Mouse (Mus musculus) testis, postnatal 14 days (tissue): ENCODE results near the gene Stpg4.

Source experiments
- DNase-seq: peaks from one replicate; pipeline ENCODE4 v3.0.0; 2021; ENCODE audit warnings: low spot score

Stpg4 gene

DNA sequence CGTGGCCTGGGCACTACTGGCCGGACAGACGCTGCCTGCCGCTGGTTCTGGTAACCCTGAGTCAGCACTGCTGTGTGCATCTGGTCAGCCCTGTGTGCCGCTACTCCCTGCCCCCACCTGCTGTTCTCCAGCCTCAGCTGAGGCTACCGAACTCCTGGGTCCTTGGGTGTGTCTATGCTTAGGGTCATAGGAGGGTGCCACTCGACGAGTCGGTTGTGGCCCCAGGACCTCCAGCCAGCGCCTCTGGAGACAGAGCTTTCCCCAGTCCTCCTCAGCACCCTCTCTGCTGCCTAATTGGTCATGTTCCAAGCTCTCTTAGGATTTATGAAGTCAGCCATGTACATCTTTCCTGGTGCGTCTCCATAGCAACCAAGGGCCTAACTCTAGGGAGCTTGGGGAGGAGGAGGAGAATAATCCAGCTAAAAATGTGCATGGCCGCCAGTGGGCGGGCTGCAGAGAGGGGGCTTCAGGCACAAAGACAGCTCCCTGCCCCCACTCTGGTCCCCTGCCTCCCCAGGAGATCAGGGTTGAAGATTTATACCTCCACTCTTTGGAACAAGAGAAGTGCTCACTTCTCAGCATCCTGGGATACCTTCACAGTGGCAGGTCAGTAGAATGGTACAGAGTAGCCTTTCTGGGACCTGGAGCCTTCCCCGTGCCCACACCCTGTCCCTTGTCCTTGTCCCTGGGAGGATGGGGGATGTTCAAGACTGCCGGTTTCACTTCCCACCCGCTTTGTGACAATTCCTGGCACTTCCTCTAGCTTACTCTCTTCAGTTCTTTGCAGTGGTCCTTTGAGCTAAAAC is 49.0 kb downstream of the Stpg4 start:
- no peak for DNase-seq

DNA sequence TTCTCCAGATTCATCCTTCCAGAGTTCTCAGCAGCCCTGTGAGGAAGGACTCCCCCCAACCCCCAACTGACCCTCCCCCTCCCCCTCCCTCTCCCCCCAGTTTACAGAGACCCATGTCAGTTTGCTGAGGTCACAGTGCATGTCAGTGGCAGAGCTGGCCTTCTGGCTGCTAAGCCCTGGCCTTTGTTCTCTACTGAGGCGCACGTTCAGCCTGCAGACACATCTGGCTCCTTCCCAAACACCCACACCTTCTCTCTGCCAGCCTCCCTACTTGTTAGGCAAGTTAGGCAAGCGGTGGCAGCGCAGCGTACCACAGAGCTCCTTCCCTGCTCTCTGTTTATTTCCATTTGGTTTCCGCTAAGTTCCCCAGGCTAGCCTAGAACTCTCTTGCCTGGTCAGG is 50.0 kb downstream of the Stpg4 start:
- no peak for DNase-seq

DNA sequence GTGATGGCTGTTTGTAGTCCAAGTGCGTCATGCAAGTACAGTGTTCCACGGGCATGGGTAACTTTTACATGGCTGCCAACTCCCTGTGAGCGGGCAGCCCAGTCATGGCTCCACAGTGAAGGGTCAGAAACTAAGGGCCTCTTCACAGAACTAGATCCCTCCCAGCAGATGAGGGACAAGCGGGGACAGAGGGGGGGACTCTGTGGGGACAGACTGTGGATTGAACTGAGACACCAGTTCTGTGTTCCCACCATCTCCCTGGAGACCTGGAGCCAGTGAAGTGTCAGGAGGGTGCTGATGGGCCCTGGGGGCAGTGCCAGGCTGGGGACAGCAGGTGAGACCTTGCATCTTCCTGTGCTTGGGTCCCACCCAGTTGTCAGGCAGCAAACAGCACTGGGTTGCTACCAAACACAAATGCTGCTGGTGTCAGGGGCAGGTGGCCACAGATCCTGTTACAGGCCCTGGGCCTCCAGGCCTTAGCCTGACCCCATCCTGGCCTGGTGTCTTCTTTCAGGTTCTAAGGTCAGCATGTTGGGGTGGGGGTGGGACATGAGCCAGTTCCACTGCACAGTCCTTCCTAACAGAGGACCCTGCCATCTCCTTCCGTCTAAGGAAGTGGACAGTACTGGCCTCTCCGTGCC is 50.6 kb downstream of the Stpg4 start:
- DNase-seq, result no peak

DNA sequence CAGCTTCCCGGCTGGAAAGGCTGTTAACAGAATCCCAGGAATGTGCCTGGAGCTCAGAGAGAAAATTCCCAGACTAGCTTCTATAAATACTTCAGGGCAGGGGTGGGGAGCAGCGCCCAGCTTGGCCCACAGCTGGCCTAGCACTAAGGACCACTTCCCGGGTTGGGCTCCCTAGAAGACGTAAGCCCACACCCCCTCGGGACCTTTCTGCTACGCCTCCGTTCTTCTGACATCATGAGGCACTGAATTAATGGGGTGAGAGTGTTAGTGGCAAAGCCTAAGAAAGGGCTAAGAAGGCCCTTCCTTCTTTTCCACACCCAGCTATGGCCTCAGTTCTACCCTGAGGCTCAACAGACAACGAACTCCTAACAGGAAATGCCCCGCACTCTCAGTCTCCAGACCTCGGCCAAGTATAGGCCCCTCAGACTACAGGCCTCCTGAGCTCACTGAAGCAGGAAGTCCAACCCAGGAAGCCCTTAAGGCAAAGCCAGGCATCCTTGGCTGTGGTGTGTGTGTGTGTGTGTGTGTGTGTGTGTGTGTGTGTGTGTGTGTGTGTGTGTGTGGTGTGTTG is 51.5 kb downstream of the Stpg4 start:
- DNase-seq, result no peak

DNA sequence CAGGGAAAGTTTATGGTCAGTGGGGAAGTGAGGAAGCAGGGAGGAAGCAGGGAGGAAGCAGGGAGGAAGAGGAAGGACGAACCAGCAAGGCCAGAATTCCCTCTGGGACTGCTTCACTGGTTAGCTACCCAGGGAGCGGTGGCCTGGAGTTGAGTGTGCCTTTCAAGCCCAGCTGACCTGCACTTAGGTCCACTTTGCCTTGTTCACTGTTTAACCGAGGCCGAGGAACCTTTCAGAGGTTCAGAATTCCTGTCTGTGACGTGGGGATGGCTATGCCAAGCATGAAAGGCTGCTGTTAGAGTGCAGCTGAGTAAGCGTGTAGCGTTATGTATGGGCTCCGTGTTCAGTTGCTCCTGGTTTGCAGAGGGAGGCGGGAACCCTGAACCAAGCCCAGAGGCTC is 54.2 kb downstream of the Stpg4 start:
- no peak for DNase-seq

DNA sequence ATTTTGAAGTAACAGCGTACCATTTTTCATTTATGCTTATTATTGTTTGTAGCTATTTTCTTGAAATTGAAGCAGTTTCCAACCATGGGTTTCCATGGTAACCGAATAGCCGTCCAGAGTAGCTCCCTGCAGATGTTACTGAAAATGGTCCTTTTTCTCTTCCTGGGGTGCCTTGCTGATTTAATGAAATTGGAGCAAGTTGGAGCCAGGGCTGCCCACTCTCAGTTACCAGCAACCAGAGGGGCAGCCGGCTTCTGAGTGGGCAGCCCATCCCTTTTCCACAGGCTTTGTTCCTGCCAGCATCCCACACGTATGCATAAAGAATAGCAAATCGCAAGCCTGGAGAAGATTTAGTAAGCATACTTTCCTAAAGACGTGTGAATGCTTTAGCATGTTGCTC is 55.4 kb downstream of the Stpg4 start:
- DNase-seq, result no peak

DNA sequence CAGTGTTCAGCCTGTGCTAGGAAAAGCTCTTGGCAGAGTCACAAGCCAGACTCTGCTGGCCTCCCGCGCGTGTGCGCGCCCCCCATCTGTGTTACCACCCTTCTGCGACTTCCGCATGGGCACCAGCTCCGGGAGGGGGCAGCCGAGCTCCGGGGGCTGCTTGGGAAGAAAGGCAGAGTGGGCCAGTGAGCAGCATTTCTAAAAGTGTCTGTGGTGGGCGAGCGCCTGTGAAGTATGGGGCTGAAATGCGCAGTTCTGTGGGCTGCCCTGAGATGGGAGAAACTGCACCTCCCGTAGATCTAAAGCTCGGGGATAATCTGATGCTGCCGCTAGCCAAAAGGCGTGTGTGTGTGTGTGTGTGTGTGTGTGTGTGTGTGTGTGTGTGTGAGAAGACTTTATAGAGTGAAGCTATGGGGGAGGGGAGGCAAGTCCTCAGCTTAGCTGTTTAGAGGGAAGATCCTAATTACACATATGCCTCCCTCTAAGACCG is 58.2 kb downstream of the Stpg4 start:
- DNase-seq, result no peak

DNA sequence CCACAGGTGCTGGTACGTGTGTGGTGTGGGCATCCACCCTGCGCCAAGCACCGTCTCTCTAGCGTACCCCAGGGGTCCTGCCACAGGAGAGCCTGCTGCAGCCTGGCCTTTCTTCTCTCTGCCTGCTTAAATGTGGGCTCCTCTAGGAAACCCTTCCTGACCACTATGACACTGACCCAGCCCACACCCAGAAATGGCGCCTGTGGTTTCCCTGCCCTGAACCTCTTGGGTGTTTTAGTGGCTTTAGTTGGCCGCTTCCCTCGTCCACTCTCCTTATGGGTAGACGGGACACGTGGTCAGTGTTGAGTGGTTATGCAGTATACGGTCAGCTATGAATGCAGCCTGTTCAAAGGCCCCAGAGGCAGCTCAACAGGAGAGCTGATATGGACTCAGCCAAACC is 59.1 kb downstream of the Stpg4 start:
- DNase-seq, result no peak

DNA sequence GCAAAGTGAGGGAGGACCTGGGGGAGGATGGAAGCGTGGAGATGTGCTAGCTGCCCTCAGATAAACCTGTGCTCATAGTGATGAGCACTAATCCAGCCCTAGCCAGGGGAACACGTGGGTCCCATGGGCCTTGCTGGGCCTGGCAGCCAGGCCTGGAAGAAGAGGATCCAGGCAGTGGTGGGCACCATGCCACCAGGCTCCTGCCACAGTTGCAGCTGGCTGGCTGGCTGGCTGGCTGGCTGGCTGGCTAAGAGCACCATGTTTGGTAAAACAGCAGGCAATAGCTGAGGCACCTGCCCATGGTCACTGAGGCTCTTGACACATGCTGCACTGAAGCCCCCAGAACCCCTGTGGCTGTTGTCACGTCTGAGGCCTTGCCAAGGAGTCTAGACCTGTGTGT is 59.9 kb downstream of the Stpg4 start:
- DNase-seq, result peak; percentile 72

DNA sequence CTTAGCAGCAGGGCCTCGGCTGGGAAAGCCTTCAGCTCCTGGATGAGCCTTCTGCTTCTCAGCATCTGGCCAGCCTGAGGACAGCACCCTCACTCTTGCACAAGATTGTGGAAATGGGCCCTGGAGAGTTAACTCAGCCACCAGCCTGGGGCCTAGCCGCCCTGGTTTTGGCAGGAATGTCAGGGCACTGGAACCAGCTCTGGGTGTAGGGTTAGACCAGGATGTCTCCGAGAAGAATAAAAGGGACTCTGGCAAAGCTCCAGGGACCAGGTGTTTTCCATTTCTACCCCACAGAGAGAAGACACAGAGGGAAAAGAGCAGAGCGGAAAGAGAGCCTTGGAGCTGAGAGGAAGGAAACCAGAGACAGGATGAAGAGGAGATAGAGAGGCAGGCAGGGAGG is 60.3 kb downstream of the Stpg4 start:
- no peak for DNase-seq

DNA sequence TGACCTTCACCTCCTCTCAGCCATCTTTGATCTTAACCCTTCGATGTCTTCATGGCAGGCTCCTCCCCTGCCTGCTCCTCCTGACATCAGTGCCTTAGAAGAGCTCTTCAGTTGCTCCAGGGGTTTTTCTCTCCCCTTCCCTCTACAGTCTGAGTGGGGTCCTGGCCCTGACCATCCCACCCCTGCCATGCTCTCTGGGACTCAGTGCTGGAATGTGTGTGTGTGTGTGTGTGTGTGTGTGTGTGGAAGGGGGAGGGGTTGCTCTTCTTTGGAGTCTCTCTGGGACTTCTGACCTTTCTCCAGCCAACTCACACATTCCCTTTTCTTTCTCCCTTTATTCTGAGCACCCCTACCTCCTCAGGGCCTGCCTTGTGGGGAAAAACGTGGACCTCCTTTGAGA is 61.0 kb downstream of the Stpg4 start:
- no peak for DNase-seq

DNA sequence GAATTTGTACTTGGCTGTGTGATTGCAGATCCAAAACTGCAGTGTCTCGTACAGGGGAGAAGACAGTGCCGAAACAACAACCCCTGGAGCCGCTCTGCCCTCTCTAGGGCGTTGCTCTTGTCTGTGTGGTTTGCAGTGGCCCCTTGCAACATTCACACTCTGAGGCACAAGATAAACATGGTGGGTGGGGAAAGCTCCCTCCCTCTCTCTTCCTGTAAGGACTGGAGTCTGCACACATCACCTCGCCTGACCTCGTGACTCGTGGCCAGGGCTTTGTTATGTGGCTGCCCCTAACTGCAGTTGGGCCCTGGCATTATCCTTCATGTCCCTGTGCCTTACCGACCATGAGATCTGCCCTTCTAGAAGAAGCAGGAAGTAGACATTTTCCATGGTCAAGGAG is 62.3 kb downstream of the Stpg4 start:
- no peak for DNase-seq

DNA sequence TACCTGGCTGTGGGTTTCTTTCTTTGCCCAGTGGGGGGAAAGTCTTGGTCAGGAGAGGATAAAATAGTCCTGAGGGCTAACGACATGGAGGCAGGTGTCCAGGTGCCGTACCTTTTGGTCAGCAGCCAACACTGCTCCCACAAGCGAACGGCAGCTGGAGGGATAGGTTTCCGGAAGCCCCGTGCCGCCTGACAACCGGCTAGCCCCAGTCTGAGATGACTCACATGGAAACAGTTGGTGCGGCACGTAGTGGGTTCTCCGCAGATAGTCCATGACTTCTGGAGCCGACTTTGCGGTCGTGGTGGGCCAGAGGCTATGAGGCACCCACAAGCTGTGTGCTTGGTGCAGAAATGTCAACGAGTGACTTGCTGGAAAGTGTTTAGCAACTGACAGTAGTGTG is 63.4 kb downstream of the Stpg4 start:
- no peak for DNase-seq

DNA sequence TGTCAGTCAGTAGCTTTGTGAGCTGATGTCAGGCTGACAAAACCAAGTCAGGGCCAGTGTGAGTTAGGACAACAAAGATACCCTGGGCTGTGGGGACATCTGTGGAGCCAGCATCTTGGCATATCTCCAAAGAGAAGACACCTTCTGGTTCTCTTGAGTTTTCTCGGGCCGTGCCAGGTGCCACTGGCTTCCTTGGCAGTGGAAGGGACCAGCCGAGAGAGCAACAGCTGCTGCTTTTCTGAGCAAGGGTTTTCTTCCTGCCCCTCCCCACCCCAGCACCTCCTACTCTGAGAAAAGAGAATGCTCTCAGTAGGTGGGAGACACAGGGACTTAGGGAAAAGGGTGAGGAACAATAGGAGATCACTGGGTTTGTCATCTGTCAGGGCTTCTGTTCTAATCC is 66.4 kb downstream of the Stpg4 start:
- no peak for DNase-seq

DNA sequence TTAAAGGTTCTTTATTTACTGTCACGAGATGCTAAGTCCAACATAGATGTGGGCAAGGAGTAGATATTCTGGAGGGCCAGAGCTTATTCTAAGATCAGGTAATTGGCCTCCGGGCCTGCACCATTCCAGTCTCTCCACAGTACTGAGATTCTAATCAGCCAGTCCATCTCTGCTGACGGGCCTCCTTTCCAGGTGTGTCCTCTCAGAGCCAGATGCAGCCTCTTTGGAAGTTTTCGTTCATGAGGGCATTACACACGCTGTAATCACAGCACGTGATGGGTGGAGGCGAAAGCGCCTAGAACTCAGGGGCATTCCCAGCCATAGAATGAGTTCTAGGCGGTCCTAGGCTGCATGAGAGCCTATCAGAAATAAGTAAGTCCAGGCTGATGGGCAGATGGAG is 70.0 kb downstream of the Stpg4 start:
- DNase-seq, result no peak

DNA sequence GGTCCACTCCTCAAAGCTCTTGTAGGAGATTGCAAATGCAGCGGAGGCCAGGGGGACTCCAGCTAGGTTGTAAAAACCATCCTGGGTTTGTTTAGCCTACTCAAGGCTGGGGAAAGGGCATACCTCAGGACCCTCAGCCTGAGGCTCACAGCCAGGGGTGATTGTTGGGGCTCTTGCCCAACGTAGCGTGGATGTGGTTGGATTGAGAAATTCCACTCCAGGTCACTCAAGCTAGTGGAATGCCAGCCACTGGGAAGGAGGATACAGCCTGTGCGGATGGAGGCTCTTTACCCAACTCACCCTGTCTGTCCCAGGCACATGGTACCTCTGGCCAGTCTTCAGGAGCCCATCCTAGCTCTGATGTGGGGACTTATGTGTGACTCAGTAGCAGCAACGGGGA is 71.3 kb downstream of the Stpg4 start:
- DNase-seq, result no peak

DNA sequence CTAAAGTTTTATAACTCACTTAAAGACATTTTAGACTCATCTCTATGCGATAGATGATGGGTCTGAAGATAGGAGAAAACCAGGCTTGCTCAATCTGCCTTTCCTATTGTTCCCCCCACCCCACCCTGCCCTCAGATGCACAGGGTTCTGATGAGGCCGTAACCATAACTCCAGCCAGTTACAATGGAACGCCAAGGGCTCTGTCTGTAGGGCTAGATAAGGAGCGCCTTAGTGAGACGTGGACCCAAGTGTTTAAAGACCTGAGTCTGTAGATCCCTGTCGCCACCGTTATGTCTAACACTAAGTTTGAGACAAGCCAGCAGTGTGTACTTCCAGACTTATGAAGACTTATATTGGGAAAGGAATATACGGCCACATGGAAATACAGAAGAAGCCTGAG is 72.1 kb downstream of the Stpg4 start:
- DNase-seq, result no peak

DNA sequence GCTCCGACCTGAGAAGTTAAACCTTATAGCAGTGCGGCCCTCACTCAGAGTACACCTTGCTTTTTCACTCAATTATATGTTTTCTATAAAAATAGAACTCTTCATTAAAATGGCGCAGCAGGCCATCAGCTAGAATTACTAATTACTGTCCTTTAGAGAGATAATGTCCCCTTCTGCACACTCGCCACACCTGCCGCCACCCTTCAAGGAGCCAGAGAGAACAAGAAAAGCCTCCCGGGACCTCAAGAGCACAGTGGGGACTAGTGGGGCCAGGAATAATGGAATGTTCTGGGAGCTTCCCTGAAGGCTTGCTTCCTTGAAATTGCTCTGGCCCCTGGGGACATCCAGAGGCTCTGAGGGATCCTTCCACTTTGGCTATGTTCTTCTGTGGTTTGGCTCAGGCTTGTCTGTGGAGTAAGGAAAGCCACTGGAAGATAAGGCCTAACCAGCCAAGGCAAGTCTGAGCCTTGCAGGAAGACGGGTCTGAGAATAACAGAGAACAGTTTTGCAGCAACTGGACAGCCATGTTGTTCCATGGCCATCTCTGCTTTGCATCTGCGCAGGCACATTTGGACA is 73.7 kb downstream of the Stpg4 start:
- no peak for DNase-seq

DNA sequence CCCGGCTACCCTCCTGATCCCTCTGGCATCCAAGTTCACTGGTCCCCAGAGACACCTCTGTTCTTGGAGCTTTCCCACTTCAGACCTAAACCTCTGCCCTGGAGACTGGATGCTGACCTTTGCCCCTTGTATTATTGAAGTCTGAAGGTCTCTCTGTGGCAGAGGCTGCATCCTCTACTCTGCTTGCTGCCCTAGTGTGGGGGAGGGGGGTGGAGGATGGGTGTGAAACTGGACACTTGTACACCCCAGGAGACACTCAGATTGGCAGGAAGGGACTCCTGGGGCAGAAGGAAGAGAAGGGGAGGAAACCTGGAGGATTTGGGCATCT is 74.7 kb downstream of the Stpg4 start:
- no peak for DNase-seq

DNA sequence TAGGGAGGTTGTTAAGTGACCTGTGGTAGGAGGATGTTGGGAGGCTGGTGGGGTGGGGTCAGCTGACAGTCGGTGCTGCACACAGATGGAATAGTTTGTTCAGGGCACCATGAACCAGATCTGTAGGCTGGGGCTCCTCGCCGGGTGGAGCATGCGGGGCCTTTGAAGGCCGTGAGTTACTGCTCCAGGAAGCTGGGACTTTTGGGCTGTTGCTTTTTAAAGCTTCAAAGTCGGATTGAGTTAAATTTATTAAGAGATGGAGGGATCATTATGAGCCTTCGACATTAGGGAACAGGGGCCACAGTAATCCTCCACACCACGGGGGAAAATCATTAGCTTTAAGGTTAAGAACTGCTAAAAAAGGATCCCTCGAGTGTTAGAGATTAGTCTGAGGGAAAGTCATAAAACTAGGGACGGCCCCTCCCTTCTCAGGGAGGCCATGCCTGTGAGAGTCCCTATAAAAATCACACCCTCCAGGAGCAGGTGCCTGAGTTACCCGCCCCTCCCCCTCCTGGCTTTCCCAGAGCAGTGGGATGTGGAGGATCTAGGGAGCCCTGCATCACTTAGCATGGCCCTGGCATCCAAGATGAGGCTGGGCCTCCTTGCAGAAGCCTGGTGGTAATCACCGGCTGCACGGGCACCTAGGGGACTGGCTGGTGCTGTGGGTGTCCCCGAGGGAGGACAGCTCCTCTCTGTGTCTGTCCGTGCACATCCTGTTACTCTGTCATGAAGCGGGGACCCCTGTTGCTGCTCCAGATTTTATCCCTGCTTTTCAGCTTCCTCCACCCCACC is 75.2 kb downstream of the Stpg4 start:
- no peak for DNase-seq

DNA sequence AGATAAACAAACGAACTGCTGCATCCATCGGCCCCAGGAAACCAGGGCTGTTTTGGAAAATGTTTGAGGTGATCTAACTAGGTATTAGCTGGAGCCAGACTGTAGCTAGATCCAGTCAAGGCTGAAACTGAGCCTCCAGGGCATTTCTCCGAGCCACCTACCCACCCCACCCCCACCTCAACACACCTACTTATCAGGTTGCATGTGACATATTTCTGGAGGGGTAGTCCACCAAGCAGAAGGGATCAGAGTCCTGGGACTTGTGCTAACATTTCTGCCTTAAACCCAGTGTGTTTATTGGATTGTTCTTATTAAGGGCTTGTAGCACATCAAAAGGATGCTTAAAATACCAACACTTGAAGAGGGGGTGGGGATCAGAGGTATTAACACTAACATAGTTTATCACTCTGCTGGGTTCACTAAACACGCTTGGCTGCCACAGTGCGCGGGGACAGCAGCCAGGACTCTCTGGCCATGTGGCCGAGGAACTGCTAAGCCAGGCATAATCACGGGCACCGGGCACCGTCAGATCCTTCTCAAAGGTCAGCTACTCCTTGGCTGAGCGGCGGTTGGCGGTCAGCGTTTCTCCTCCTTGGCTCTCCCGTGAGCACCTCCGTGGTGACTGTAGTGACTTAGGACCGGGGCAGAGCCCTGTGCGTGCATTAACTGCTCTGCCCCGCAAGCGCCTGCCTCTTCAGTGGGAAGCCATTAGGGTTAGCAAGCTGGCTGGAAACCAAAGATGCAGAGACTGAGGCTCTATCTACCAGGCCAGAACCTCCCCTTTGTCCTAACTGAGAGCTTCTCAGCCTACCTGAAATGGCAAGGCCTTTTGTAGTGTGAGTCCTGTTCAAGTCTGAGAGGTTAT is 76.1 kb downstream of the Stpg4 start:
- no peak for DNase-seq
